Mouse (Mus musculus) monocyte, adult 2 months (primary cell): ENCODE measurements around the gene Dcaf11.

Source experiments
- DNase-seq, 2 experiments: peaks; one replicate each; pipeline ENCODE4 v3.0.0; 2022; ENCODE audit warnings: low spot score in 2 of 2, low read depth in 1 of 2

Dcaf11 gene

DNA sequence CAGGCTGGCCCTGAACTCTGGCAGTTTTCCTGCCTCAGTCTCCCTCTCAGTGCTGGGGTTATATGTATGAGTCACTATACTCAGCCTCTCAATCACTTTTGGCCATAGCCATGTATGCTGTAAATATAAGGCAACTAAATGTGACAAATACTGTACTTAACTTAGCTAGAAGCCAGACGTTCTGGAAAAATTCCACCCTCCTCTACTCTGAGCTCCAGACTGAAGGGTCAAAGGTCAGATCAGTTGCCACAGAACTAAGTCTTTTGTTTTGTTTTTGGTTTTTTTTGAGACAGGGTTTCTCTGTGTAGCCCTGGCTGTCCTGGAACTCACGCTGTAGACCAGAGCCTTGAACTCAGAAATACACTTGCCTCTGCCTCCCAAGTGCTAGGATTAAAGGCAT, 56.1 kb downstream of the Dcaf11 start:
- DNase-seq = no peak

- no peak for DNase-seq
Measured at GRCm38 (mm10) chr14:55616844-55617243, 57.0 kb downstream of the Dcaf11 start.

DNA sequence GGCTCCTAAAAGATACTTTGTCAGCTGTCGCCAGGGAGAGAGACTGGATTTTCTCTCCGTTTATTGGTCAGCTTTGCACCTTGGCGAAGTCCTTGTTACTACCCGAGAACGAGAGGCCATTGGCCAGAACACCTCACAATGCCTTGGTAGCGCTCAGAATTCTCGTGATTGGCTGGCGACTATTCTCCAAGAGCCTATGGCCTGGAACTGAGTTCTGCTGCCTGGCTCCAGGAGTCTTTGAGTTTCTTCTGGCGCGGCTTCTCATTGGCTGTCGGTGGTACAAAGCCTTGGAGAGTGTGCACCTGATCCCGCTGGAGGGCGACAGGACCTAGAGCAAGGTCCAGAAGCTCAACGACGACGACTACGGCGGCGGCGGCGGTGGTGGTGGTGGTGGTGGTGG, 58.0 kb downstream of the Dcaf11 start, which contains the start of gene Rec8:
Gene Rec8, plus strand, starts transcription at position 216 of the 400 bp plus-strand sequence.
- DNase-seq = no peak

DNA sequence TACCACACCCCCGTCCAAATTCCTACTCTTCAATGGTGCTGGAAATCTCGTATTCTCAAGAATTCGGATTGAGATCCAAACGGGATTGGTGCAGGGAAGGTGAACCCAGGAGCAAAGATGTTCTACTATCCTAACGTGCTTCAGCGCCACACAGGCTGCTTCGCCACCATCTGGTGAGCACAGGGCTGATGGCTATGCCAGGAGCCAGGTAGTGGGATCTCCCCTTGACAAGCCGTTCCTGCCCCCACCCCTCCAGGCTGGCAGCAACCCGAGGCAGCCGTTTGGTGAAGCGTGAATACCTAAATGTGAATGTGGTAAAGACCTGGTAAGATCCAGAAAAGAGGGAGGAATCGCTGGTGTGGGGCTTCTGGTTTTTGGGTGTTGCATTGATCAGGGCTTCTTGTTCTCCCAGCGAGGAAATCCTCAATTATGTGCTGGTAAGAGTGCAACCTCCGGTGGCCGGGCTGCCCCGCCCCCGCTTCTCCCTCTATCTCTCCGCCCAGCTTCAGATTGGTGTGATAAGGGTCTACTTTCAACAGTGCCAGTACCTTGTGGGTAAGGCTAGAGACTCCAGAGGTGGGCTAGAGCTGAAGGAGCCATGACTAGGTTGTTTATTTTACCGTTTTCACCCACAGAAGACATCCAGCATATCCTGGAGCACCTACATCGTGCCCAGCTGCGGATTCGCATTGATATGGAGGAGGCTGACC, 58.8 kb downstream of the Dcaf11 start:
- DNase-seq = no peak
